Mouse (Mus musculus) heart, embryonic 12.5 days (tissue): Measurements from ENCODE around the gene Tef. TPM values are rescaled to one million over a fixed set of nuclear protein-coding genes. Genes with fewer than 3 reads are reported as not detected.

Experiments
- ATAC-seq: fragments of 200-750 bp; cut with Nextera tagmentation; 2 replicates; pipeline ENCODE4 v1.8.0; 2017; ENCODE audit warnings: moderate TSS enrichment, moderate library complexity; ENCODE audit not compliant: insufficient number of reproducible peaks, low FRiP score
- H3K27ac ChIP-seq: fragments of 300-500 bp; sonication (generic); 2 replicates; pipeline ENCODE4 v1.5.1; 2016; ENCODE audit warnings: mild to moderate bottlenecking, moderate library complexity; ENCODE audit not compliant: poor library complexity, severe bottlenecking
- H3K27me3 ChIP-seq: fragments of 300-500 bp; sonication (generic); replicated peaks from 2 replicates; pipeline ENCODE4 v1.6.1; 2016; ENCODE audit warnings: mild to moderate bottlenecking, moderate library complexity
- H3K36me3 ChIP-seq: fragments of 300-500 bp; sonication (generic); 2 replicates; pipeline ENCODE4 v1.6.1; 2016; ENCODE audit warnings: mild to moderate bottlenecking, moderate library complexity
- H3K4me1 ChIP-seq: fragments of 300-500 bp; sonication (generic); replicated peaks from 2 replicates; pipeline ENCODE4 v1.6.1; 2016; ENCODE audit warnings: mild to moderate bottlenecking
- H3K4me2 ChIP-seq: fragments of 300-500 bp; sonication (generic); 2 replicates; pipeline ENCODE4 v1.6.1; 2016; ENCODE audit warnings: mild to moderate bottlenecking, moderate library complexity
- H3K4me3 ChIP-seq: fragments of 300-500 bp; sonication (generic); 2 replicates; pipeline ENCODE4 v1.5.1; 2016; ENCODE audit warnings: mild to moderate bottlenecking
- H3K9ac ChIP-seq: fragments of 300-500 bp; sonication (generic); 2 replicates; pipeline ENCODE4 v1.6.1; 2016; ENCODE audit warnings: mild to moderate bottlenecking, moderate library complexity
- H3K9me3 ChIP-seq: fragments of 300-500 bp; sonication (generic); replicated peaks from 2 replicates; pipeline ENCODE4 v1.6.1; 2016; ENCODE audit warnings: mild to moderate bottlenecking, moderate library complexity
- WGBS: fragments of 180-500 bp; shearing (Covaris S2); methylation state at CpG from one replicate; pipeline ENCODE4 v1.1.7; 2016; 5-methylcytosine and 5-hydroxymethylcytosine counted together
- polyA plus RNA-seq: library from polyadenylated mRNA; unstranded; fragments of >200 nt; fragmentation: Nextera tagmentation; extraction: Ambion mirVana; gene quantifications from 2 replicates; pipeline ENCODE4 v1.2.1, GENCODE M21; 2016

Gene Tef
- polyA plus RNA-seq, 1 experiment from 2014 or later, result 27.8 TPM

GRCm38 (mm10) chr15:81850718-81851117, 48.5 kb downstream of the Tef start:
- Histone ChIP-seq H3K4me1 (peaks cover 26% of the 10 kb centered on the region), H3K9ac (no peak overlapping the region), H3K27ac (no peak overlapping the region), H3K36me3 (peaks cover 52% of the 10 kb centered on the region), H3K9me3 (no peaks in the 10 kb centered on the region), H3K27me3 (no peaks in the 10 kb centered on the region), H3K4me3 (no peak overlapping the region), H3K4me2 (no peak overlapping the region)
- 85% methylated on average over 14 of the region's 14 CpGs for WGBS
- ATAC-seq, result no peak

DNA sequence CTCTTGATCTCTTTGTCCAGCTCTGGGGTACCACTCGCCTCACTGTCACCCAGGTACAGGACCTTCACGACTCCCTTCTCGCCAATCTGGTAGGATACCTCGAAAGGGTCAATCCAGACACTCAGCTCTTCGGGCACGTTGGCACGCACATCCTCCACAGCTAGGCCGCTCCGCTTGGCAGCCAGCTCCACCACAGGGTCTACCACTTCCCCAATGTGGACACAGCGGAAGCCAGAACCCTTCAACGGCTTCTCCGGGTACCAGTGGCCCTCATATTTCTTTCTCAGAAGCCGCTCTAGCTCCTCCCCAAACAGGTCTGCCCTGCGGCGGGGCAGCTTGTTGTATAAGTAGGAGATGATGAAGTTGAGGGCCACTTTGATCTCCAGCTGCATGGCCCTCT, 49.2 kb downstream of the Tef start:
- WGBS, result 94% methylated on average over 15 of the region's 15 CpGs
- Histone ChIP-seq H3K4me3 (no peak overlapping the region), H3K4me2 (no peak overlapping the region), H3K27ac (no peak overlapping the region), H3K9ac (no peak overlapping the region), H3K27me3 (no peaks in the 10 kb centered on the region), H3K36me3 (peaks cover 52% of the 10 kb centered on the region), H3K9me3 (no peaks in the 10 kb centered on the region), H3K4me1 (peaks cover 22% of the 10 kb centered on the region)
- no peak for ATAC-seq

DNA sequence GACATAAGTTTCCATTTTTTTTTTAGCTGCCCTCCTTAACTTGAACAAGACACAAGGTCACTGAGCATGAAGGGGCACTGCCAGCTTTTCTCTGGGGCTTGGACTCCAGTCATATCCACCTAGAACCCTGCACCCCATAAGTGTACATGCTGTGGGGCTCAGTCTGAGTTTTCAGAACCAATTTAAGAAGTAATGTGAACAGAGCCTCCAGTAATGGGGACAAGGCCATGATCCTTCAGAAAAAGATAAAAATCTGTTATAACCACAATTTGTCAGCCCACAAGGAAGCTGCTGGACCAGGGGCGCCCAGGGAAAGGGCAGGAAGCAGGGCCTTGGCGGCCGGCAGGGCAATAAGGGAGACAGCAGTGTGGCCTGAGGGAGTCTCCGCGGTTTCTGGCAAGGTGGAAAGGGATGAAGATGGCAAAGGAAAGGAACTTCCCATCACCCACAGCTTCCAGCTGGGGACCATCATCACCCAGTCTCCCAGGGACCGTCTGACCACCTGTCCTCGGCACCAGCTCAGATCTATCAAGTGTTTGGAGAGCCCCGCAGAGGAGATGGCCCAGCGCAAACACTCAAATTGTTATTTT, 50.3 kb downstream of the Tef start:
- Histone ChIP-seq H3K4me3 (no peak overlapping the region), H3K36me3 (peaks cover 52% of the 10 kb centered on the region), H3K9ac (no peak overlapping the region), H3K9me3 (no peaks in the 10 kb centered on the region), H3K27ac (no peak overlapping the region), H3K27me3 (no peaks in the 10 kb centered on the region), H3K4me1 (peaks cover 19% of the 10 kb centered on the region), H3K4me2 (no peak overlapping the region)
- 77% methylated on average over 9 of the region's 9 CpGs for WGBS
- no peak for ATAC-seq

DNA sequence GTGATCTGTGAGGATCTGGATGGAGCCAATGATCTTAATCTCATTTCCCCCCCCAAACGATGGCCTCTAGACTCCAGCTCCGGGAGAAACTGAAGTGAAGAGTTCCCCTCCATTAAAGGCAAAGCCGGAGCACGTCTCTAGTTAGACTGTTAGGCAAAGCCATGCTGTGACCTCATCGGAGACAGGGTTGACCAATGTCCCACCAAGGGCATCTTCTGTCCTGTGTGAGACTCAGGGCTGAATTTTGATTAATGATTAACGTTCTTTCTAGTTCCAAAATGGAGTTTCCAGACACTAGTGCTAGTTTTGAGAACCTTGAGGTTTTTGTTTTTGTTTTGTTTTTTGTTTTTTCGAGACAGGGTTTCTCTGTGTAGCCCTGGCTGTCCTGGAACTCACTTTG, 50.9 kb downstream of the Tef start:
- H3K27me3 ChIP-seq, result no peaks in the 10 kb centered on the region
- H3K4me3 ChIP-seq, result no peak overlapping the region
- H3K4me2 ChIP-seq, result no peak overlapping the region
- H3K36me3 ChIP-seq, result peaks cover 48% of the 10 kb centered on the region
- WGBS, result 80% methylated on average over 7 of the region's 7 CpGs
- H3K27ac ChIP-seq, result no peak overlapping the region
- ATAC-seq, result no peak
- no peaks in the 10 kb centered on the region for H3K9me3 ChIP-seq
- peaks cover 19% of the 10 kb centered on the region for H3K4me1 ChIP-seq
- no peak overlapping the region for H3K9ac ChIP-seq

DNA sequence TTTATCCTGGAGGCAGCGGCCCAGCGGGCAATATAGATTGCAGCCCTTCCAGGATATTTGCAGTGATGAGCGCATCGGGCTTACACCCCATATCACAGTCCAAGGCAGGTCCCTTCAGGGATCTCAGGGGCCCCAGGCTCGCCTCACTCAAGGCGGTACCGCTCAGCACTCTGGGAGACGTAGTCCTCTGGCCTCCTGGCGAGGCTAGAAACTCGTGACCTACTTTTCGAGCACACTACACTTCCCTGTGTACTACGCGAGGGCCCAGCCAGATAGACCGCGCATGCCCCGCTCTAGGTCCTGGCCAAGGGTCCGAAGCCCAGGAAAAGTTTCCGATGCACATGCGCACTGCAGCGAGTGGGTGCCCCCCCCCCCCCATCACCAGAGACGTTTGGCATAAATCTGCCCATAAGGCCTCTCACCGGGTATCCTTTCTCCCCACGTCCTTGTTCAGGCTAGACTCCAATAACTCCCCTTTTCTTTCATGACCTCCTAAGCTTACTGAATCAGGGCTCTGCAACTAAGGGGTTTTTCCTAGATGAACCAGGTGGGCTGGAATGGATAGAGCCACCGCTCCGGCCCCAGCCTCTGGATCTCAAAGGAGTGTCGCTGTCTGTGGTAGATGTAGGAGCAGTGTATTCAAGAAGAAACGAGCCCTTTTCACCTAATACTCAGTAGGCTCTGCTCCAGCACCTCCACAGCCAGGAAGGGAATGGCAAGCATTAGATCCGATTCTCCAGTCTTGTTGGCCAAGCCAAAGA, 54.0 kb downstream of the Tef start:
- Histone ChIP-seq H3K27me3 (no peaks in the 10 kb centered on the region), H3K36me3 (peaks cover 25% of the 10 kb centered on the region), H3K9ac (peak overlapping the region; percentile 85), H3K9me3 (no peaks in the 10 kb centered on the region), H3K27ac (peak overlapping the region; percentile 95), H3K4me1 (peaks cover 16% of the 10 kb centered on the region), H3K4me3 (peak overlapping the region; percentile 68), H3K4me2 (peak overlapping the region; percentile 97)
- under 1% methylated on average over 28 of the region's 28 CpGs for WGBS
- peak; percentile 90 for ATAC-seq

DNA sequence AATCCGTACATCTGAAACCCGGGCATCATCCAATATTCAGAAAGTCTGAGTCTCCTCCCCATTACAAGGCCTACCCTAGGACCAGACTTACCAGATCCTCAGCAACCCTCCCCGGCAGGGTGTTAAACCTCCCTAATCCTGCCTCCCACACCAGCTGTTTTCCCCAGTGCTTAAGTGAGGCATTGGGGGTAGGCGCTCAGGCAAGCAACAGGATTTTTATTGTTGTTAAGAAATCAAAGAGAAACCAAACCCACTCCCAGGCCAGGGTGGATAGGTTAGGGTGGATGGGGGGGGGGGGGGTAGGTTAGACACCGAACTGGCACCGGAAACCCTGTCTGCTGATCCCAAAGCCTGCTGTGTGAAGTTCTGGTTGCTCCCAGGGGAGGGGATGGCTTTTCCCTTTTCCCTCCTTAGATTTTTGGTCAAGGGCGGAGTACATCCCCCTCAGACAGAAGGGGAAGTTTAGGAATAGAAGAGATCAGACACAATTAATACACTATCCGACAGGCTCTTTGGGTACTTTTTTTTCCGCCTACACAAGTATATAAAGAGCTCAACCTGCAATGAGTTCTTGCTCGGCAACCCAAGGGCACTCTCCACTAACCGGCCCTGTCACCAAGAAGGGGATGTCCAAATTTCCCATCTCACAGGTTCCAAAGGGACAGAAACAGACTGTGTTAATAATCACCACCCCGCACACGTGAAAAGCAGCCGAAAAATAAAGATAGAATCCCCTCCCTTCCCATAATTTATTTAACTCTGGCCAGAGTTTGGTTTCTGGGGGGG, 54.9 kb downstream of the Tef start:
- WGBS, result 2% methylated on average over 14 of the region's 14 CpGs
- Histone ChIP-seq H3K4me3 (peak overlapping the region; percentile 68), H3K9ac (peak overlapping the region; percentile 85), H3K9me3 (no peaks in the 10 kb centered on the region), H3K27ac (peak overlapping the region; percentile 95), H3K4me2 (peak overlapping the region; percentile 97), H3K4me1 (peaks cover 16% of the 10 kb centered on the region), H3K27me3 (no peaks in the 10 kb centered on the region), H3K36me3 (peaks cover 15% of the 10 kb centered on the region)
- ATAC-seq, result no peak

DNA sequence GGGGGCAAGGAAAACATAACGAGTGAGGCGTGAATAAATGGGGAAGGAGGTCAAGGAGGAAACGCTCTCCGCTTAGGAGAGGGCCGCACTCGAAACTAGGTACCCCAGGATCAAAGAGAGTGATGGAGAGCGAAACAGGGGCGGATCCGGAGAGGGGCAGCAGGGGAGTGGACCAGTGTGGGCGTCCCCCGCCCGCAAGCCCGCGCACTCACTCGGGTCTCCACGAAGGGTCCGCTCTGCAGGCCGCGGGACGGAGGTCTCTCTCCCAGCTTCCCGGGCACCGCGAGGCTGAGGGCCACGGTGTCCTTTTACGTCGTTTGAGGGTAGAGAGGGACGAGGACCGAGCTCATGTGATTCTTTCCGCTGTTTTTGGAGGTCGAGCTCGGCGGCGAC, 55.5 kb downstream of the Tef start:
- Histone ChIP-seq H3K4me3 (peak overlapping the region; percentile 68), H3K9me3 (no peaks in the 10 kb centered on the region), H3K27ac (peak overlapping the region; percentile 95), H3K9ac (peak overlapping the region; percentile 85), H3K4me1 (peaks cover 14% of the 10 kb centered on the region), H3K27me3 (no peaks in the 10 kb centered on the region), H3K4me2 (peak overlapping the region; percentile 97), H3K36me3 (peaks cover 15% of the 10 kb centered on the region)
- 0% methylated on average over 33 of the region's 33 CpGs for WGBS
- no peak for ATAC-seq

DNA sequence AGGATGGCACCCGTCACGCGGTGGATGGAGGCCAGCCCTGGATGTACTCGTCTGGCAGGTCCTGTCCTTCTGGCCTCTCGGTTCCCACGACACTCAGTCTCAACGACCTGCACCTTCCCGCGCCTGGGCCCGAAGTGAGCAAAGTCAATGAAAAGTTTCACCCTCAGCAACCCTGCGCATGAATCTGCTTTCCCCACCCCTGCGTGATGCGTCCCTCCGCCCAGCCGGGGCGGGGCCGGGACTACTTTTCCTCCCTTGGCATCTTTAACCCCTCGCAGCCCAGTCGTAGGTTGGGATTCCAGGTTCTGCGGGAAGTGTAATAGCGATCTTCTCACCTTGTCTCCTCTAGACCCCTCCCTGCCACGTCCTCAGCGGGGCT, 55.9 kb downstream of the Tef start:
- H3K27me3 ChIP-seq, result no peaks in the 10 kb centered on the region
- peak overlapping the region; percentile 85 for H3K9ac ChIP-seq
- WGBS, result under 1% methylated on average over 23 of the region's 23 CpGs

GRCm38 (mm10) chr15:81858517-81859329, 56.5 kb downstream of the Tef start, which contains the start of gene Tob2:
Gene Tob2, minus strand, starts transcription at chr15:81858796.
- H3K27me3 ChIP-seq, result no peaks in the 10 kb centered on the region
- no peaks in the 10 kb centered on the region for H3K9me3 ChIP-seq
- under 1% methylated on average over 44 of the region's 44 CpGs for WGBS
- H3K4me3 ChIP-seq, result peak within 1 kb of the TSS; percentile 68
- peaks cover 10% of the 10 kb centered on the region for H3K4me1 ChIP-seq
- ATAC-seq, result peak; percentile 27
- H3K4me2 ChIP-seq, result peak within 1 kb of the TSS; percentile 97
- peaks cover 13% of the 10 kb centered on the region for H3K36me3 ChIP-seq
- H3K27ac ChIP-seq, result peak within 1 kb of the TSS; percentile 95
- H3K9ac ChIP-seq, result peak within 1 kb of the TSS; percentile 85

More for the DNA sequence above, 55.9 kb downstream of the Tef start:
- Histone ChIP-seq H3K9me3 (no peaks in the 10 kb centered on the region), H3K4me2 (peak overlapping the region; percentile 97), H3K36me3 (peaks cover 15% of the 10 kb centered on the region), H3K4me1 (peaks cover 10% of the 10 kb centered on the region), H3K4me3 (peak overlapping the region; percentile 68), H3K27ac (peak overlapping the region; percentile 95)
- ATAC-seq, result peak; percentile 52

GRCm38 (mm10) chr15:81859330-81860255, 57.4 kb downstream of the Tef start:
- Histone ChIP-seq H3K4me3 (peak overlapping the region; percentile 68), H3K36me3 (peaks cover 13% of the 10 kb centered on the region), H3K4me2 (peak overlapping the region; percentile 97), H3K4me1 (peaks cover 10% of the 10 kb centered on the region), H3K27ac (peak overlapping the region; percentile 95), H3K9me3 (no peaks in the 10 kb centered on the region), H3K9ac (peak overlapping the region; percentile 85), H3K27me3 (no peaks in the 10 kb centered on the region)
- peak; percentile 78 for ATAC-seq
- WGBS, result under 1% methylated on average over 39 of the region's 39 CpGs
